Mouse (Mus musculus) thymus, adult 2 months (tissue): ENCODE results near the gene Psmd13.

Experiments
- CTCF ChIP-seq: fragments of 200-500 bp; IDR thresholded peaks from 2 replicates; pipeline ENCODE4 v1.5.1; 2012; ENCODE audit warnings: mild to moderate bottlenecking, control low read depth, low read length, moderate library complexity, borderline replicate concordance; ENCODE audit not compliant: control insufficient read depth, poor library complexity, insufficient read depth; ENCODE audit errors: extremely low read depth
- POLR2A ChIP-seq: fragments of 200-500 bp; IDR thresholded peaks from 2 replicates; pipeline ENCODE4 v1.6.1; 2012; ENCODE audit warnings: mild to moderate bottlenecking, low read length, control low read depth, moderate library complexity; ENCODE audit not compliant: control insufficient read depth, poor library complexity, insufficient read depth; ENCODE audit errors: extremely low read depth

DNA sequence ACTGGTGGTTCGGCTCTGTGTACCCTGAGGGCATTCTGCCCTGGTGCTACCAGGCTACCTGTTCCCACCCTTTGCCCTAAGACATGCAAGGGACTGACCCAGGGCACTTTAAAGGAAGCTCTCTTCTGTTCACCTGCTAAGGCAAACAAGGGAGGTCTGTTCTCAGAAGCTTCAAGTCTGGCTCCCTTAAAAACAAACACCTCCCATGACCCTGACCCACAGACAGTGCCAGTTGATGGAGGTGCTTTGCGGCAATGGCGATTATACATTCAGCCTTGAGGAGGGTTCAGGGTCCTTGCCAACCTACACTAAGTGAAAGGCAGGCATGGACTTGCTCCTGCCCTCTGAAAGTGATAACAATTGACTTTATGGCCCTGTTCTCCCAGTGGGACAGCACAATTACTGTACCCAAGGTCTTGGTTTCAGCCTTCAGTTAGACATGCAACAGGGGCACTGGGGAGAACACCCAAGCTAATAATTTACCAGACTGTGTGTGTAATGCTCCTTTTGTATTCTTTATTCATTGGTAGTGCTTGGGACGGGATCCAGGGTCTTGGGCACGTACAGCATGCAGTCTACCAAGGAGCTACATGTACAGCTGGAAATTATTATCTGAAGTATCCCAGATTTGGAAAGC lies 31.2 kb downstream of the Psmd13 start:
- TF ChIP-seq POLR2A (no peak), CTCF (no peak)
